Mouse (Mus musculus) spleen, postnatal 10 days (tissue): ENCODE results near the gene Zdhhc4.

ENCODE experiments used
- DNase-seq, 2 experiments: peaks; one replicate each; pipeline ENCODE4 v3.0.0; 2021 to 2022; ENCODE audit warnings: low spot score in 2 of 2

The Zdhhc4 gene

DNA sequence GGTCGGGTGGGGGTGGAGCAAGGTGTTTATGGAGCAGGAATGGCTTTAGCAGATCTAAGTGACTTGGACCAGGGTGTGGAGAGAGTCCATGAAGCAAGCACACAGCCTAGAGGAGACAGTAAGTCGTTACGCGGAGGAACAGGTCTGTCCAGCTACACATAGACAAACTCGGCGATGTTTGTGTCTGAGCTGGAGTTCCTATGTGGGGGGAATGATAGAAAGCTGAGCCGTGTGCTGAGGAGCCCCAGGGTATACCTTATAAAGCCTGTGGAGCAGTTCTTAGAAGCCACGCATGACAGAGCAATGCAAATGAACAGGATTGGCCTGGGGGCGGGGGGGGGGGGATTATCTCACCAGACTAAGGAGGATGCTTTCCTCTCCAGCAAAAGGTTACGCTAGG, 49.8 kb downstream of the Zdhhc4 start:
- no peak for DNase-seq

DNA sequence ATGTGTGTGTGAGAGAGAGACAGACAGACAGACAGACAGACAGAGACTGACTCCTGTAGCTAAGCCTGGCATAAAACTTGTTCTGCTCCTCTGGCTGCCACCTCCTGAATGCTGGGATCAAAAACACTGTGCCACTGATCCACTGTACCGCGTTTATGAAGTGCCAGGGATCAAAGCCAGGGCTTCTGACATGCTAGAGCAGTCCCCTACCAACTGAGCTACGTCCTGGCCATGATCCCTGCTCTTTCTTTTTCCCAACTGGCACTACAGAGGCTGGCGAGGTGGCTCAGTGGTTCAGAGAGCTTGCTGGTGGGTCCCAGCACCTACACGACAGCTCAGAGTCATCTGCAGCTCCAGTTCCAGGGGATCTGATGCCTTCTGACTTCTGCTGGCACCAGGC, 53.3 kb downstream of the Zdhhc4 start:
- no peak for DNase-seq

- DNase-seq = peak in 1 of 2 experiments; percentile 65
Observed at GRCm38 (mm10) chr5:143272540-143273330, 56.3 kb downstream of the Zdhhc4 start.

- no peak for DNase-seq
Observed at GRCm38 (mm10) chr5:143272108-143272507, 56.9 kb downstream of the Zdhhc4 start.

DNA sequence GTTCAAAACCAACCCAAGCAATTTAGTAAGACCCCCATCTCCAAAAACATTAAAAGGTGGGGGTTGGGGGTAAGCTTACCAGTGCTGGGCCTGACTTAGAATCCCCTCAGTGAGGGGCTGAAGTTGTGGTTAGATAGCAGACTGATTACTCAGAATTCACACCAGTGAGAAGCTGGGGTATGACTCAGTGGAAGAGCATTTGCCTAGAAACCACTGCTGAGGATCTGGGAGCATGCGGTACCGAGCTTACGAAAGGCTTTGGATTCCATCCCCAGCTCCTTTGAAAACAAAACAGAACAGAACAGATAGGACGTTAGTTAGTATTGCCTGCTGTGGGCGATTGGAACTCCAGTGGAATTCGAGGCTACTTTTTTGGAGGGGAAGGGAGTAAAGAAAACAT, 57.4 kb downstream of the Zdhhc4 start:
- no peak for DNase-seq

GRCm38 (mm10) chr5:143270151-143270519, 58.9 kb downstream of the Zdhhc4 start:
- DNase-seq = no peak

GRCm38 (mm10) chr5:143269363-143270150, 59.5 kb downstream of the Zdhhc4 start, which contains the start of gene Zfp316:
Zfp316 (minus strand) TSS chr5:143270022.
- peak; percentile 35 to 58 for DNase-seq

DNA sequence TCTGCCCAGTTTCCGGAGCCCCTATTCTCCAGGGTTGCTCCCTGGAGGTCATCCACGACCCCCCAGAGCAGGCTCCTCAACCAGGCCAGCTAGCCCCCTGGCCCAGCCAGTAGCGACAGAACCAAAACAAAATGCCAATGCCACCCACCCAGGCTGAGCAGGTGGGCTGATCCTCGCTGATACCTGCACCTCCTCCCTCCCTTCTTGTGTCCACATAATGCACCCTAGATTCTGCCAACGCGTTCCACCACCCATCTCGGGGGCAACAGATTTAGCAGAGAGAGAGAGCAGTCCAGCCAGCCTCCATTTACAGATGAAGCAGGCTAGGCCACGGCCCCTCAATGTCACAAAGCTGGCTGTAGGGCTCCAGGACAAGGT, 60.1 kb downstream of the Zdhhc4 start:
- DNase-seq = no peak

DNA sequence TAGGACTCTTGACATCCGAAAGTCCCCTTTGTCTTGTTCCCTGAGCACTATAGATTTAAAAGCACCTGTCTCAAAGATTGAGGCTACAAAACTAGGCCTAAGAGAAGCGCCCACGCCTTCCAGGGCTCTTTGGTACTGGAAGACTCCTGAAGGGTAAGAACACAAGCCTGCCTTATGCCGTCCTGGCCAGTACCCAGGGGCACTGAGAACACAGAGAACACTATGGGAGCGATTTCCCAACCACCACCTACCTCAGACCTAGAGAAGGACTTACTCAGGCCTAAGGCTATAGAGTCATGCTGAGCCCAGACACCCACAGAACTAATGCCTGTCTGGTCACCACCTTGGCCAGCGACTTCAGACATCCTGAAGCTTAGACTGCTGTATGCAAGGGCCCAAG, 62.3 kb downstream of the Zdhhc4 start:
- DNase-seq = no peak
